Mouse (Mus musculus): ENCODE measurements around the gene Mip.
A peak's percentile ranks its signal among the peaks of the same experiment; 100 is the strongest.
"Not testable (repeated sequence)": the region's sequence is repeated elsewhere in the genome, so short reads cannot be mapped to it uniquely, and the experiment has no call there.

Gene Mip

GRCm38 (mm10) chr10:128211390-128212108, 14.1 kb upstream of the Mip start, which contains the start of gene Spryd4:
Spryd4 (minus strand) TSS chr10:128211807.
- DNase-seq (ENCODE audit: low spot score in 2 of 2), result peak; percentile 79 to 86

GRCm38 (mm10) chr10:128212148-128212547, 13.5 kb upstream of the Mip start:
- no peak for DNase-seq (ENCODE audit: low spot score in 2 of 2)

GRCm38 (mm10) chr10:128212871-128213323, 12.7 kb upstream of the Mip start:
- DNase-seq (ENCODE audit: low spot score in 2 of 2), result peak; percentile 64 to 75

- not testable (repeated sequence) for DNase-seq (ENCODE audit: low spot score in 2 of 2)
Measured at GRCm38 (mm10) chr10:128214112-128214511, 11.5 kb upstream of the Mip start.

GRCm38 (mm10) chr10:128214981-128215380, 10.7 kb upstream of the Mip start:
- no peak for DNase-seq (ENCODE audit: low spot score in 2 of 2)

GRCm38 (mm10) chr10:128218387-128219117, 7.1 kb upstream of the Mip start:
- no peak for DNase-seq (ENCODE audit: low spot score in 2 of 2)

- no peak for DNase-seq (ENCODE audit: low spot score in 2 of 2)
Measured at GRCm38 (mm10) chr10:128221533-128222286, 3.9 kb upstream of the Mip start.

GRCm38 (mm10) chr10:128225064-128225463, 574 bp upstream of the Mip start:
- DNase-seq (ENCODE audit: low spot score in 2 of 2), result no peak

- DNase-seq (ENCODE audit: low spot score in 2 of 2), result no peak
Measured at GRCm38 (mm10) chr10:128227592-128227991, 2.0 kb downstream of the Mip start.

GRCm38 (mm10) chr10:128228009-128228408, 2.4 kb downstream of the Mip start:
- no peak for DNase-seq (ENCODE audit: low spot score in 2 of 2)

- DNase-seq (ENCODE audit: low spot score in 2 of 2), result no peak
Measured at GRCm38 (mm10) chr10:128230582-128230981, 4.9 kb downstream of the Mip start.

- DNase-seq (ENCODE audit: low spot score in 2 of 2), result no peak
Measured at GRCm38 (mm10) chr10:128231146-128231545, 5.5 kb downstream of the Mip start.

GRCm38 (mm10) chr10:128231697-128232419, 6.2 kb downstream of the Mip start, which contains the start of gene Timeless:
Timeless (plus strand) TSS chr10:128232065.
- peak; percentile 82 to 89 for DNase-seq (ENCODE audit: low spot score in 2 of 2)

- DNase-seq (ENCODE audit: low spot score in 2 of 2), result peak; percentile 52 to 79
Measured at GRCm38 (mm10) chr10:128232420-128232985, 6.9 kb downstream of the Mip start.

GRCm38 (mm10) chr10:128236321-128236720, 10.7 kb downstream of the Mip start:
- DNase-seq (ENCODE audit: low spot score in 2 of 2), result no peak

- DNase-seq (ENCODE audit: low spot score in 2 of 2), result no peak
Measured at GRCm38 (mm10) chr10:128237807-128238480, 12.3 kb downstream of the Mip start.

- no peak for DNase-seq (ENCODE audit: low spot score in 2 of 2)
Measured at GRCm38 (mm10) chr10:128239140-128239539, 13.5 kb downstream of the Mip start.

GRCm38 (mm10) chr10:128240131-128240530, 14.5 kb downstream of the Mip start:
- DNase-seq (ENCODE audit: low spot score in 2 of 2), result no peak

- DNase-seq (ENCODE audit: low spot score in 2 of 2), result no peak
Measured at GRCm38 (mm10) chr10:128243252-128243651, 17.6 kb downstream of the Mip start.

GRCm38 (mm10) chr10:128244121-128244520, 18.5 kb downstream of the Mip start:
- DNase-seq (ENCODE audit: low spot score in 2 of 2), result no peak
